Mouse (Mus musculus) CH12.LX (cell line): ENCODE data around the gene Gm45194. TPM values are rescaled to one million over a fixed set of nuclear protein-coding genes. Genes with fewer than 3 reads are reported as not detected.

Experiments
- DNase-seq: peaks from one replicate; pipeline ENCODE4 v3.0.0-alpha.2; 2013; ENCODE audit errors: extremely low read depth
- H3K27ac ChIP-seq: 2 replicates; pipeline ENCODE4 v1.5.1; 2012; ENCODE audit warnings: low read depth, mild to moderate bottlenecking, control low read depth, moderate library complexity; ENCODE audit not compliant: insufficient read depth
- H3K27me3 ChIP-seq: replicated peaks from 2 replicates; pipeline ENCODE3; 2012; ENCODE audit warnings: inconsistent platforms
- H3K36me3 ChIP-seq, 2 experiments: replicated peaks in 1 of 2; 2 replicates each; pipeline versions ENCODE3 to v1.6.1; 2012; ENCODE audit warnings: inconsistent platforms in 1 of 2, low read length in 1 of 2, mild to moderate bottlenecking in 1 of 2, mixed read lengths in 1 of 2, moderate library complexity in 1 of 2; ENCODE audit not compliant: control insufficient read depth in 1 of 2, insufficient read depth in 1 of 2
- H3K4me1 ChIP-seq, 2 experiments: 2 replicates each; pipeline ENCODE4 v1.6.1; 2012; ENCODE audit warnings: inconsistent platforms in 1 of 2, moderate library complexity in 1 of 2; ENCODE audit not compliant: insufficient read depth in 2 of 2, control insufficient read depth in 1 of 2
- H3K4me2 ChIP-seq: 2 replicates; pipeline ENCODE4 v1.6.1; 2012; ENCODE audit warnings: low read depth, mild to moderate bottlenecking, control low read depth; ENCODE audit not compliant: poor library complexity, insufficient read depth, severe bottlenecking
- H3K4me3 ChIP-seq, 3 experiments: fragments of 150-350 bp in 1 of 3; sonication (generic) in 1 of 3; replicated peaks in 1 of 3; 2 replicates each; pipeline versions ENCODE3 to v1.5.1; 2011 to 2012; ENCODE audit warnings: low read depth in 2 of 3, low read length in 2 of 3, mild to moderate bottlenecking in 2 of 3, moderate library complexity in 2 of 3, control low read depth in 1 of 3, improper control_type of control experiment in 1 of 3, inconsistent platforms in 1 of 3, mixed read lengths in 1 of 3; ENCODE audit not compliant: poor library complexity in 1 of 3
- H3K79me2 ChIP-seq: replicated peaks from 2 replicates; pipeline ENCODE4 v1.6.1; 2012; ENCODE audit warnings: mild to moderate bottlenecking, moderate library complexity; ENCODE audit not compliant: control insufficient read depth, poor library complexity, insufficient read depth, severe bottlenecking; ENCODE audit errors: extremely low read depth
- H3K9ac ChIP-seq: 2 replicates; pipeline ENCODE4 v1.6.1; 2012; ENCODE audit warnings: low read depth, mild to moderate bottlenecking, control low read depth, moderate library complexity; ENCODE audit not compliant: insufficient read depth
- H3K9me3 ChIP-seq: replicated peaks from 2 replicates; pipeline ENCODE3; 2012; ENCODE audit warnings: low read length, inconsistent platforms, mixed read lengths
- CHD1 ChIP-seq: IDR thresholded peaks from 2 replicates; pipeline ENCODE4 v1.6.1; 2012; ENCODE audit warnings: low read depth, low read length, improper control_type of control experiment, inconsistent platforms
- CTCF ChIP-seq, 2 experiments: IDR thresholded peaks in 1 of 2; conservative IDR thresholded peaks in 1 of 2; 2 replicates each; pipeline ENCODE4 v1.5.1; 2011 to 2012; ENCODE audit warnings: low read depth in 2 of 2, low read length in 2 of 2, improper control_type of control experiment in 1 of 2, inconsistent platforms in 1 of 2, mild to moderate bottlenecking in 1 of 2, moderate library complexity in 1 of 2
- E2F4 ChIP-seq: IDR thresholded peaks from 2 replicates; pipeline ENCODE4 v1.6.1; 2011; ENCODE audit warnings: low read depth, low read length, improper control_type of control experiment; ENCODE audit not compliant: insufficient replicate concordance
- ELF1 ChIP-seq: IDR thresholded peaks from 2 replicates; pipeline ENCODE4 v1.6.1; 2014; ENCODE audit warnings: low read depth, mild to moderate bottlenecking, inconsistent platforms, low read length, improper control_type of control experiment
- GABPA ChIP-seq: IDR thresholded peaks from 2 replicates; pipeline ENCODE4 v1.6.1; 2012; ENCODE audit warnings: low read depth, low read length, improper control_type of control experiment, inconsistent platforms; ENCODE audit not compliant: insufficient replicate concordance
- HCFC1 ChIP-seq: IDR thresholded peaks from 2 replicates; pipeline ENCODE4 v1.6.1; 2012; ENCODE audit warnings: low read depth, mild to moderate bottlenecking, inconsistent platforms, low read length, improper control_type of control experiment
- IRF4 ChIP-seq: IDR thresholded peaks from 2 replicates; pipeline ENCODE4 v1.6.1; 2014; ENCODE audit warnings: low read depth, mild to moderate bottlenecking, inconsistent platforms, low read length, improper control_type of control experiment
- JUND ChIP-seq: conservative IDR thresholded peaks from 2 replicates; pipeline ENCODE4 v1.6.1; 2011; ENCODE audit warnings: low read depth, low read length, improper control_type of control experiment
- KAT2A ChIP-seq: IDR thresholded peaks from 2 replicates; pipeline ENCODE4 v1.6.1; 2012; ENCODE audit warnings: low read length, improper control_type of control experiment, inconsistent platforms; ENCODE audit not compliant: insufficient replicate concordance
- MAFK ChIP-seq: IDR thresholded peaks from 2 replicates; pipeline ENCODE4 v1.6.1; 2011; ENCODE audit warnings: low read length, improper control_type of control experiment; ENCODE audit not compliant: insufficient replicate concordance
- MAX ChIP-seq: IDR thresholded peaks from 2 replicates; pipeline ENCODE4 v1.6.1; 2011; ENCODE audit warnings: low read length, improper control_type of control experiment
- MAZ ChIP-seq: IDR thresholded peaks from 2 replicates; pipeline ENCODE4 v1.6.1; 2012; ENCODE audit warnings: low read depth, mild to moderate bottlenecking, inconsistent platforms, low read length, improper control_type of control experiment, moderate library complexity
- MEF2A ChIP-seq: IDR thresholded peaks from 2 replicates; pipeline ENCODE4 v1.6.1; 2014; ENCODE audit warnings: low read depth, mild to moderate bottlenecking, inconsistent platforms, low read length, improper control_type of control experiment, borderline replicate concordance
- NRF1 ChIP-seq: IDR thresholded peaks from 2 replicates; pipeline ENCODE4 v1.6.1; 2014; ENCODE audit warnings: low read depth, mild to moderate bottlenecking, inconsistent platforms, low read length, improper control_type of control experiment, moderate library complexity
- POLR2A ChIP-seq: IDR thresholded peaks from 2 replicates; pipeline ENCODE4 v1.6.1; 2011; ENCODE audit warnings: low read depth, mild to moderate bottlenecking, improper control_type of control experiment, low read length
- POLR2AphosphoS2 ChIP-seq: IDR thresholded peaks from 2 replicates; pipeline ENCODE4 v1.6.1; 2011; ENCODE audit warnings: low read depth, low read length, improper control_type of control experiment
- RAD21 ChIP-seq: IDR thresholded peaks from 2 replicates; pipeline ENCODE4 v1.6.1; 2011; ENCODE audit warnings: low read depth, mild to moderate bottlenecking, low read length, improper control_type of control experiment, moderate library complexity
- RCOR1 ChIP-seq: conservative IDR thresholded peaks from 2 replicates; pipeline ENCODE4 v1.6.1; 2012; ENCODE audit warnings: low read depth, mild to moderate bottlenecking, inconsistent platforms, low read length, improper control_type of control experiment
- SMC3 ChIP-seq: IDR thresholded peaks from 2 replicates; pipeline ENCODE4 v1.6.1; 2011; ENCODE audit warnings: low read depth, low read length, improper control_type of control experiment
- TBP ChIP-seq: conservative IDR thresholded peaks from 2 replicates; pipeline ENCODE4 v1.6.1; 2011; ENCODE audit warnings: low read depth, low read length, improper control_type of control experiment
- TCF12 ChIP-seq: IDR thresholded peaks from 2 replicates; pipeline ENCODE4 v1.6.1; 2014; ENCODE audit warnings: low read depth, mild to moderate bottlenecking, inconsistent platforms, low read length, improper control_type of control experiment
- ZC3H11A ChIP-seq: IDR thresholded peaks from 2 replicates; pipeline ENCODE4 v1.6.1; 2012; ENCODE audit warnings: low read depth, mild to moderate bottlenecking, inconsistent platforms, low read length, improper control_type of control experiment
- ZKSCAN1 ChIP-seq: IDR thresholded peaks from 2 replicates; pipeline ENCODE4 v1.6.1; 2012; ENCODE audit warnings: low read depth, inconsistent platforms, low read length, improper control_type of control experiment, borderline replicate concordance
- ZNF384 ChIP-seq: IDR thresholded peaks from 2 replicates; pipeline ENCODE4 v1.6.1; 2012; ENCODE audit warnings: low read depth, low read length, improper control_type of control experiment, inconsistent platforms
- dilution Hi-C: fragments of 300-500 bp; cut with MboI; formaldehyde crosslinking; loops from 2 replicates; pipeline ENCODE4 v1.14.3; 2020; ENCODE audit warnings: low sequenced_read_pairs; ENCODE audit not compliant: extremely low pct_unique_long_range_greater_than_20kb, extremely low pct_ligation_motif_present
- in situ Hi-C: fragments of 300-500 bp; cut with MboI; formaldehyde crosslinking; loops from 3 replicates; pipeline ENCODE4 v1.14.3; 2019; ENCODE audit warnings: low sequenced_read_pairs, low pct_ligation_motif_present, low pct_unique_long_range_greater_than_20kb, mixed read lengths
- polyA plus RNA-seq: library from polyadenylated mRNA; unstranded; fragments of >175 nt; gene quantifications from 2 replicates; pipeline ENCODE4 v1.2.1, GENCODE M21; 2012; ENCODE audit warnings: low read depth; ENCODE audit not compliant: insufficient read length
- total RNA-seq, 2 experiments: library from RNA; depleted of rRNA; stranded (reverse); fragments of 300-350 nt in 1 of 2; fragments of >200 nt in 1 of 2; gene quantifications; 2 replicates each; pipeline ENCODE4 v1.2.3; 2012 to 2014

The Gm45194 gene
- total and polyA plus RNA-seq, 3 experiments = not detected

- TF ChIP-seq E2F4 (no peak), KAT2A (no peak), ZNF384 (no peak), HCFC1 (no peak), TCF12 (no peak), ZC3H11A (no peak), TBP (no peak), MEF2A (no peak), ZKSCAN1 (no peak), ELF1 (no peak), CTCF (conservative IDR thresholded peaks at IDR 0.05 in 1 of 2, IDR thresholded peaks at IDR 0.05 in 1 of 2; ENCODE audit: low read depth in 2 of 2, low read length in 2 of 2) (no peak), IRF4 (no peak), MAZ (no peak), POLR2A (no peak), SMC3 (no peak), RAD21 (no peak), JUND (no peak), CHD1 (no peak), MAX (no peak), POLR2AphosphoS2 (no peak)
- Histone ChIP-seq H3K36me3 (no peaks in the 10 kb centered on the region), H3K9ac (no peak overlapping the region), H3K4me1 (no peaks in the 10 kb centered on the region), H3K27me3 (no peaks in the 10 kb centered on the region), H3K4me3 (no peak overlapping the region), H3K9me3 (peaks cover 8% of the 10 kb centered on the region), H3K4me2 (no peak overlapping the region), H3K27ac (no peak overlapping the region), H3K79me2 (no peaks in the 10 kb centered on the region)
- dilution Hi-C loops (no loop called here), in situ Hi-C loops (no loop called here)
- no peak for DNase-seq
Observed at GRCm38 (mm10) chrX:111894321-111895050, 3.3 kb downstream of the Gm45194 start.

- Histone ChIP-seq H3K4me3 (no peak overlapping the region), H3K9ac (no peak overlapping the region)
- in situ Hi-C loops = no loop called here
Observed at GRCm38 (mm10) chrX:111895084-111895779, 4.0 kb downstream of the Gm45194 start.

More at GRCm38 (mm10) chrX:111895084-111895779, 4.0 kb downstream of the Gm45194 start:
- no peaks in the 10 kb centered on the region for H3K36me3 ChIP-seq
- H3K4me2 ChIP-seq = no peak overlapping the region
- no peak for DNase-seq
- H3K27me3 ChIP-seq = no peaks in the 10 kb centered on the region
- no peaks in the 10 kb centered on the region for H3K79me2 ChIP-seq
- TF ChIP-seq GABPA (no peak), JUND (no peak), NRF1 (no peak), MAX (no peak), MAFK (no peak), ZKSCAN1 (no peak), RCOR1 (no peak)
- H3K27ac ChIP-seq = no peak overlapping the region
- H3K9me3 ChIP-seq = peaks cover 8% of the 10 kb centered on the region
- no peaks in the 10 kb centered on the region for H3K4me1 ChIP-seq
- dilution Hi-C loops = no loop called here
